Mouse (Mus musculus): ENCODE measurements around the gene Ewsr1.
"Not testable (repeated sequence)": the region's sequence is repeated elsewhere in the genome, so short reads cannot be mapped to it uniquely, and the experiment has no call there.

Gene Ewsr1

DNA sequence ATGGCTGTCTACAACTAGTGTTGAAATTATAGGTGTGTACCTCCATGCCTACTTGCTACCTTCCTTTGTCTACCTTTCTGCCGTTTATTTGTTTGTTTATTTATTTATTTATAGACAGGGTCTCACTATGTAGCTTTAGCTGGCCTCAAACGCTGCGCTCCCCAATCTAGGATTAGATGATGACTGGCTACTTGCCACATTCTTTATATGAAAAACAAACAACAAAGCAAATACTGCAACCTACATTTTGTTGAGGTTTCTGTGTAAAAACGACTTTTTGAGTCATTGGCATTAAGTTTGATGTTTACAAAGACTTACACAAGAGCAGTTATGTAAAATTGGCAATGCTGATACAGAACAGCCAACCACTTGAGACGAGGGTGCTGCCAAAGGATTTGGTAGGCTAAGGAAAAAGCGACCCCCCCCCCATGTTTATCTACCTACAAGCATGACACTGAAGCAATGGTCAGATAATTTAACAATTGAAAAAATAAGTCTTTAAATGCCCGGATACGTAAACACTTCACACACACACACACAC is 2.5 kb downstream of the Ewsr1 start:
- DNase-seq (ENCODE audit: low read depth): peak; percentile 62

DNA sequence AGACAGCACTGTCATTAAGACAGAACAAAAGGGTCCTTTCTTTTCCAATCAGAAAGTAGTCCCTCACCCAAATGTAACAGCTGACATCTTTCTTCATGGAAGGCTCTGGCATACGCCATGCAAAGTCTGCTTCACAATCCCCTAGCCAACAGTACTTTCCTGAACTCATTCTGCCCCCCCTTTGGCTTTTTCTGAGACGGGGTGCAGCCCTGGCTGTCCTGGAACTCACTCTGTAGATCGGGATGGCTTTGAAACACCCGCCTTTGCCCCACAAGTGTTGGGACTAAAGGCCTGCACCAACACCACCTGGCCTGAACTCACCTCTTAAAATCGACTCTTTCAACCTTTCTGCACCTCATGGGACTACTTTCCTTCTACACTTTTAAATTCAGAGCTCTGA is 3.2 kb downstream of the Ewsr1 start:
- DNase-seq (ENCODE audit: low read depth): no peak

DNA sequence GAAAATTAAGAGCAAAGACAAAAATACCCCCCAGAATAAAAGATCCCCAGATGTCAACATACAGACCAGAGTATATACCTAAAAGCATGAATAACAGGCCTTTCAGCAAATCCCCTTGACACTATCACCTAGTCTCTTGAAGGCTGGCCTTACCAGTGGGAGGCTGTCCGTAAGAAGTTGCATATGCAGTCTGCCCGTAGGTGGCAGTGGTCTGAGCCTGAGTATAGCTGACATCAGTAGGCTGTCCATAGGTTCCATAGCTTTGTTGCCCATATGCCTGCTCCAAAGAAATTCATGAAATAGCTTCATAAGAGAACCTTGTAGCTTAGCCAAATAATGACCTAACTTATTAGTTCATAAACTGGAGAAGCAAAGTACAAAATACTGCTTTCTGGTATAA is 7.4 kb downstream of the Ewsr1 start:
- peak; percentile 52 for DNase-seq (ENCODE audit: low read depth)

GRCm38 (mm10) chr11:5089147-5089546 is 9.9 kb downstream of the Ewsr1 start:
- DNase-seq (ENCODE audit: low read depth): no peak

DNA sequence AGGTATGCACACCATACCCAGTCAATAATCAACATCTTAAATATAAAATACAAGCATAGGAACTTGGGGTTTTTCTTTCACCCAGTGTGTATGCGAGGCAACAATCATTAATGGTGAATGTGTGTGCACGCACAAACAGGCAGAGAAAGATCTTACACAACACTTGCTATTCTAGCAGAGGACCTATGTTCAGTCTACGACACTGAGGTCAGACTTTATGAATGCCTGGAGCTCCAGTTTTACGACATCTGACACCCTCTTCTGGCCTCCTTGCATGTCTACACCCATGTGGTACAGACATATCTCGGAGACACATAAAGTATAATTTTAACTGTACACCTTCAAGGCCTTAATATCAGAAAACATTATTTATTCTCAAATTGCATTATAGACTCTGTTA is 22.2 kb downstream of the Ewsr1 start:
- not testable (repeated sequence) for DNase-seq (ENCODE audit: low read depth)

DNA sequence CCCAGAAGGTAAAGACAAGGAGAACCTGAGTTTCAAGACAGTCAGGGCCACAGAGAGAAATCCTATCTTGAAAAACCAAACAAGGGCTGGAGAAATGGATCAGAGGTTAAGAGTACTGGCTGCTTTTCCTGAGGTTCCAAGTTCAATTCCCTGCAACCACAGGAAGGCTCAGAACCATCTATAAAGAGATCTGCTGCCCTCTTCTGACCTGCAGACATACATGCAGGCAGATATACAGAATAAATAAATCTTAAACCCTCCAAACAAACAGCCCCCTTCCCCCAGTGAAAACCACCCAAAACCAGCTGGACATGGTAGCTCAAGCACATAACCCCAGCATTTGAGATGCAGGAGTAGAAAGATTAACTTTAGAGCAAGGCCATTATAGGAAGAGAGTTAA is 23.3 kb downstream of the Ewsr1 start:
- no peak for DNase-seq (ENCODE audit: low read depth)

DNA sequence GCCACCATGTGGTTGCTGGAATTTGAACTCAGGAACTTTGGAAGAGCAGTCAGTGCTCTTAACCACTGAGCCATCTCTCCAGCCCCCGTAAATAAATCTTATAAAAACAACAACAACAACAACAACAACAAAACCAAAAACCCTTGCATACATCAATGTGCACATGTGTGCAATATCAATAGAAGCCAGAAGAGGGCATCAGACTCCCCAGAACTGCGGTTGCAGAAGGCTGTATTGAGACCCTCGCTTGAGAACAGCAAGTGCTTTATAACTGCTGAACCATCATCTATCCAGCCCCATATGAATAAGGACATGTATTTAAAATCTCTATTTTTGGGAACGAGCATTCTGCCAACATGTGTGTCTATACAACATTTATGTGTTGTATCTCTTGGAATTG is 24.2 kb downstream of the Ewsr1 start:
- DNase-seq (ENCODE audit: low read depth): peak; percentile 50

DNA sequence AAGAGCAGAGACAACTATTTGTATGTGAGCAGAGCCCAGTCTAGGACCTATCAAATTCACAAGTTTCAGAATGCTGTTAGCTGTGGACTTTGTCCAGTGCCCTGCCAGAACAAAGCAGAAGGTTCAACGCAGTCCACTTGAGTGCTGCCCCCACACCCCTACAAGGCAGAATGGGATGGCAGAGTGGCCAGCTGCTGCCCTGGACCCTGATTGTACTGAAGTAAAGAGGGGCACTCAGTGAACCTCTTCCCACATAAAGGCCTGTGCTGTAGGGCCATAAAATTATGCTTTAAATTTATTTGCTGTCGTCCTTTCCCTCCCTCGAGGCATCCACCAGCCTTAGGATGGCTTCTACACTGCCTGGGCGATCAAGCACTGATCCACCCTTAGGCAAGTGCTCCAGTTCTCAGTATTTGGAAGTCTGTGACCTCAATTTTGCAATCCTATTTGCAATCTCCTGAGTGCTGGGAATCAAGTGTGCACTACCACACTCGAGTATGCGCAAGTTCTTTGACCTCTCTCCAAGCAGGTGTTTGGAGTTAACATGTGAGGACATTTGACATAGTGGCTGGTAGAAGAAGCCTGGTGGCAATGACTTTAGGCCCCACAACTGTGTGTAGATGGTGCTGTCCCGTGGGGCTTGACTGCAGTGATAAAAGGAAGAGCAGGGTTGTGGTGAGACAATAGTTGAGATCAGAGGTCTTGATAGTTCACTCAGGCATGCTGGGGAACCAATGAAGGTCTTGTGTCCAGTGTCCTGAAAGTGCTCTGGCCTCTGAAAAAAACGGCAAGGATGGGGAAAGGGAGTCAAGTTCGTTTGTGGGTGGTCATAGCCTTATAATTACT is 30.7 kb downstream of the Ewsr1 start:
- DNase-seq (ENCODE audit: low read depth): no peak

DNA sequence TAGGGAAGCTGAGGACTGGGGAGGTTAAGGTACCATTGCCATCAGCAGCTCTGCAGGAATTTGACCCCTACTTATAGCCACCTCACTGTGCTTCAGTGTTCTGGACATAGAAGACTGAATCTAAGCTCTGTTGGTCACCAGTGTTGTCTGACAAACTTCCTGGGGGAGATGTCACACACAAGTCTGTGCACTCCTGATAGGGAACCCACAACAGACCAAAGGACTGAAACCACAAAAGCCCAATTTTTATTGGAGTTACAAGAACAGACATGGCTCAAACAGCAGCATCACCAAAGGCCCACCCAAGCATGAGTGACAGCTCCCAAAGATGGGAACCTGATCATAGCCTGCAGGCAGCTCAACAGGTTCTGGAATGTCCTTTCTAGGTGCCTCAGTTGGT is 32.0 kb downstream of the Ewsr1 start:
- DNase-seq (ENCODE audit: low read depth): no peak

GRCm38 (mm10) chr11:5065056-5065821 is 33.8 kb downstream of the Ewsr1 start, which contains the start of gene Gas2l1:
TSS of gene Gas2l1 (minus strand) at chr11:5065327.
- peak; percentile 95 for DNase-seq (ENCODE audit: low read depth)

- peak; percentile 62 for DNase-seq (ENCODE audit: low read depth)
These were observed 34.6 kb downstream of the Ewsr1 start for GRCm38 (mm10) chr11:5064282-5065055.

DNA sequence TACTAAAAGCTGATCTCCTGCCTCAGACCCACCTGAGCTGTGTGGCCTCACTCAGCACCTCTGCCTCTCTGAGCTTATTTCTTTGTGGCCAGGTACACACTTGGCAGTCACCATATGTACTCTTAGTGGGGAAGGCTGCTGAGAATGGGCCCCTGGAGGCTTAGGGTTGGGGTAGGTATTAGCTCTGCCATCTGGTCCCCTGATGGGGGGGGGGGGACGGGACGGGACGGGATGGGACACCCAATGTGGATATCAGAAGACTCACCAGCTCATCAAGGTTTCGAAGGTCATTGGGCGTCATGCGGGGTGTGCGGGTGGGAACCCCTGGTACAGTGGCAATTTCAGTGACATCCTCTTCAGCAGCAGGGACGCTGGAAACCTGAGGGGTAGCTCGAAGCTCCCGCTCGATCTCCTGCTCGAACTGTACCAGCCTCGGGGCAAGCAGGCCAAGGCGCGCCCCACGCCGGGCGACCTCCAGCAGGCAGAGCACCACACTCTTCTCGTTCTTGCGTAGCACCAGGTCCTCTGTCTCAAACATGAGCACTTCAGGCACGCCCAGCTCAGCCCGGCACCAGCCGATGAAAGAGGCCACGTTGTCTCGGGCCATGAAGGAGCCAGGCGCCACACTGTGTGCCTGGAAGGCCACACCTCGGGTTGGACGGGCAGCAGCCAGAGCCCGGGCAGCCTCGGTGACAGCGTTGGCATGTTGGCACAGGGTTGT is 35.3 kb downstream of the Ewsr1 start:
- no peak for DNase-seq (ENCODE audit: low read depth)

GRCm38 (mm10) chr11:5062860-5063505 is 36.1 kb downstream of the Ewsr1 start:
- DNase-seq (ENCODE audit: low read depth): no peak

- no peak for DNase-seq (ENCODE audit: low read depth)
These were observed 36.7 kb downstream of the Ewsr1 start for GRCm38 (mm10) chr11:5062326-5062725.

DNA sequence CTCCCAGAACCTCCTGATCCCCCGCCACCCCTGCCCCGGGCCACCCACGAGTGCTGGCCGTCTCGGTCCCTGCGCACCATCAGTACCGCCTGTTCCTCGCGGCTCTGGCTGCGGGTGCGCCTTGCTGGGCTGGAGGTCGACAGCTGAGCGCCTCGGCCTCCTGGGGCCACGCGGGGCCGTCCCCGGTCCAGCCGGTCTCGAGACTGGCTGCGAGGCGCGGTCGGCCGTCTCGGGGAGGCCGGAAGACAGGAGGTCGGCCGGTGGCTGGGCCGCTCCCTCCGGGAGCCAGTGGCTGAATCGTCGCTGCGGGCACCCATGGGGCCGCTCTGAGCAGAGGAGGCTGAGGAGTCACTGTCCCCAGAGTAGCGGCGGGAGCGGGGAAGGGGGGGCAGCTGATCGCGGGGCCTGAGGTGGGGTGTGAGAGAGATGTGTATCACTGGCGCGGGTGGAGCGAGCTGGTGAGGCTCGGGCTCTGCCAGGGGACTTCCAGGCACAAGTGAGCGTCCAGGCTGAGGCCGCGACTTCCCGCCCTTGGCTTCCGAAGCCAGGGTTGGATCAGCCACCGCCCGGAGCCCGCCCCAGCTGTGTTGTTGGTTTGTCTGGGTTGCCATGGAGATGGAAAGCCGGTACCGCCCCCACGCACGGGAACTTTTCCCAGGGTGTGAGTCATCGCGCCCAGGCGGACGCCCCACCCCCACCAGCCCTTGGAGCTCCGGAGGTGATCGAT is 37.5 kb downstream of the Ewsr1 start:
- DNase-seq (ENCODE audit: low read depth): peak; percentile 90

- no peak for DNase-seq (ENCODE audit: low read depth)
These were observed 38.2 kb downstream of the Ewsr1 start for GRCm38 (mm10) chr11:5060756-5061412.

DNA sequence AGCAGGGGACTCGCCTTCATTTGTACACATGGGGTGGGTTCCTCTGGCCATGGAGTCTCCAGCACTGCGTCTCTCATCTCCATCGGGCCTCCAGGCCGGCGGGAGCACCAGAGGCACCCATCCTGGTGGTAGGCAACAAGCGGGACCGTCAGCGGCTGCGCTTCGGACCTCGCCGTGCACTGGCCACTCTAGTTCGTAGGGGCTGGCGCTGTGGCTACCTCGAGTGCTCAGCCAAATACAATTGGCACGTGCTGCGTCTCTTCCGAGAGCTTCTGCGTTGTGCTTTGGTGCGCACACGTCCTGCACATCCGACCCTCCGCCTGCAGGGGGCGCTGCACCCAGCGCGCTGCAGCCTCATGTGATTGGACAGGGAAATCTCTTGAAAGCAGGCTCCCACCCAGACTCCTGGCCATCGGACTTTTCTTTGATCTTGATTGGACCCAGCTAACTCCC is 39.3 kb downstream of the Ewsr1 start:
- DNase-seq (ENCODE audit: low read depth): no peak

GRCm38 (mm10) chr11:5059230-5059629 is 39.8 kb downstream of the Ewsr1 start:
- no peak for DNase-seq (ENCODE audit: low read depth)

DNA sequence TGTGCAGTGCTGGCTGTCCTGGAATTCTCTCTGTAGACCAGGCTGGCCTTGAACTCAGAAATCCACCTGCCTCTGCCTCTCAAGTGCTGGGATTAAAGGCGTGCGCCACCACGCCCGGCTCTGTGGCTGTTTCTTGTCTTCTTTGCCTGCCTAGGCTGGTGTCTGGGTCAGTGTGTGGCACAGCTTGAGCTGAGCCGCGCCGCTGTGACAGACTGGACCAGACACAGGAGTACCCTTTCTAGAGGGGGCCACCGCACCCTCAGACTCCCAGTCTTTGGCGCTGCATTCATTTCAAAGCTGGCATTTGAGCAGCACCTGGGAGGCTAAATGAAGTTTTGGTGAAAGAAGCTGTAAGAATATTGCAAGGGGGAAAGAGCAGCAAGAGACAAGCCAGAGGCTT is 40.3 kb downstream of the Ewsr1 start:
- DNase-seq (ENCODE audit: low read depth): no peak
